Mouse (Mus musculus): ENCODE measurements around the gene Phlpp1. TPM values are rescaled to one million over a fixed set of nuclear protein-coding genes. Genes with fewer than 3 reads are reported as not detected.

The Phlpp1 gene
- polyA plus RNA-seq, 1 experiment from 2014 or later: 1.3 TPM

GRCm38 (mm10) chr1:106159667-106160066 lies 11.9 kb upstream of the Phlpp1 start:
- H3K36me3 ChIP-seq (ENCODE audit: control insufficient read depth, insufficient read depth, low read length): no peaks in the 10 kb centered on the region
- WGBS: 93% methylated on average over 5 of the region's 5 CpGs
- no peak overlapping the region for H3K4me3 ChIP-seq (ENCODE audit: low read depth, low read length)

DNA sequence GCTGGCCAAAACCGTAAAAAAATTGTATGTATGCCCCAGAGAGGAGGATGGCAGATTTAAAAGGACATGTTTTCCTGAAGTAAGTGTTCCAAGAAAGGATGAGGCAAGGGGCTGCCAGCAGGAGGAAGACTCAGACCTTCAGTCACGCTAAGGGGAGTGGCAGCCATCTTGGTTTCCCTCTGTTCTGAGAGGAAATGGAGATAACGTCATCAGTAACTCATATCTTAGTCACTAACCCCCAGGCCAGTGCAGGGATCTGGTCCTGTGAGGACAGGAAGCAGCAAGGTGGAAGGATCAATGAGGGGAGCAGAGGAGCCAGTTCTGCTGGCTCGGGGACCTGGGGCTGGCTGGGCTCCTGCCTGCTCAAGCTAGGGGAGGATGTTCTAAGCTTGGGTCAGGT lies 10.6 kb upstream of the Phlpp1 start:
- ATAC-seq (ENCODE audit: low FRiP score, low TSS enrichment): no peak
- Histone ChIP-seq H3K36me3 (ENCODE audit: control insufficient read depth, insufficient read depth, low read length) (no peaks in the 10 kb centered on the region), H3K4me1 (replicated peaks; ENCODE audit: control insufficient read depth, insufficient read depth) (no peaks in the 10 kb centered on the region), H3K4me3 (ENCODE audit: low read depth, low read length) (no peak overlapping the region), H3K4me2 (replicated peaks; ENCODE audit: low read depth) (no peak overlapping the region), H3K9ac (ENCODE audit: low read length) (no peak overlapping the region), H3K9me3 (ENCODE audit: control insufficient read depth, low read length) (no peaks in the 10 kb centered on the region), H3K27ac (replicated peaks) (no peak overlapping the region), H3K27me3 (ENCODE audit: control insufficient read depth, insufficient read depth, low read length) (no peaks in the 10 kb centered on the region)
- WGBS: 68% methylated on average over 4 of the region's 4 CpGs
- no peak for DNase-seq (ENCODE audit: low spot score)
- TF ChIP-seq EP300 (optimal IDR thresholded peaks at IDR 0.05): no peak
- TF ChIP-seq CTCF (IDR thresholded peaks at IDR 0.05; ENCODE audit: low read depth): no peak

More at GRCm38 (mm10) chr1:106159667-106160066, 11.9 kb upstream of the Phlpp1 start:
- Histone ChIP-seq H3K4me2 (replicated peaks; ENCODE audit: low read depth) (no peak overlapping the region), H3K27ac (replicated peaks) (no peak overlapping the region), H3K27me3 (ENCODE audit: control insufficient read depth, insufficient read depth, low read length) (no peaks in the 10 kb centered on the region), H3K4me1 (replicated peaks; ENCODE audit: control insufficient read depth, insufficient read depth) (no peaks in the 10 kb centered on the region), H3K9me3 (ENCODE audit: control insufficient read depth, low read length) (no peaks in the 10 kb centered on the region), H3K9ac (ENCODE audit: low read length) (no peak overlapping the region)
- DNase-seq (ENCODE audit: low spot score): no peak
- TF ChIP-seq CTCF (IDR thresholded peaks at IDR 0.05; ENCODE audit: low read depth): no peak
- TF ChIP-seq EP300 (optimal IDR thresholded peaks at IDR 0.05): no peak
- no peak for ATAC-seq (ENCODE audit: low FRiP score, low TSS enrichment)

DNA sequence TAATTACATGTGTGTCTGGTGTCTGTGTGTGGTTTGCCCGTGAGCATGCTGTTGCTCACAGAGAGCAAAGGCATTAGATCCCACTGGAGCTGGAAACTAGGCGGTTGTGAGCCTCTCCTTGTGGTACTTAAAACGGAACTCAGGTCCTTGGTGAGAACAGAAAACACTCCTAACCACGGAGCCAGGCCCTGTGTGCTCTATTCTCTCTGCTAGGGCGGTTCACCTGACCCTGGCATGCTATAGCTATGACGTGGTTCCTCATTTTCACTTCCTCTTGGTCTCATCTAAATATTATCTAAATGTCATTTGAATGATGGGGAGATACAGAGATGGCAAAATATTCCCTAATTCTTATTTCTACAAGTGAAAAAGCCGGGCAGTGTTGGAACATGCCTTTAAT lies 9.0 kb upstream of the Phlpp1 start:
- ATAC-seq (ENCODE audit: low FRiP score, low TSS enrichment) (no peak), DNase-seq (ENCODE audit: low spot score) (no peak)
- WGBS: 82% methylated on average over 7 of the region's 7 CpGs
- H3K27me3 ChIP-seq (ENCODE audit: control insufficient read depth, insufficient read depth, low read length): no peaks in the 10 kb centered on the region
- no peak overlapping the region for H3K4me2 ChIP-seq (replicated peaks; ENCODE audit: low read depth)
- H3K4me3 ChIP-seq (ENCODE audit: low read depth, low read length): no peak overlapping the region
- H3K9me3 ChIP-seq (ENCODE audit: control insufficient read depth, low read length): no peaks in the 10 kb centered on the region
- H3K4me1 ChIP-seq (replicated peaks; ENCODE audit: control insufficient read depth, insufficient read depth): no peaks in the 10 kb centered on the region
- H3K9ac ChIP-seq (ENCODE audit: low read length): no peak overlapping the region
- H3K36me3 ChIP-seq (ENCODE audit: control insufficient read depth, insufficient read depth, low read length): no peaks in the 10 kb centered on the region
- no peak overlapping the region for H3K27ac ChIP-seq (replicated peaks)
- TF ChIP-seq CTCF (IDR thresholded peaks at IDR 0.05; ENCODE audit: low read depth) (no peak), EP300 (optimal IDR thresholded peaks at IDR 0.05) (no peak)

DNA sequence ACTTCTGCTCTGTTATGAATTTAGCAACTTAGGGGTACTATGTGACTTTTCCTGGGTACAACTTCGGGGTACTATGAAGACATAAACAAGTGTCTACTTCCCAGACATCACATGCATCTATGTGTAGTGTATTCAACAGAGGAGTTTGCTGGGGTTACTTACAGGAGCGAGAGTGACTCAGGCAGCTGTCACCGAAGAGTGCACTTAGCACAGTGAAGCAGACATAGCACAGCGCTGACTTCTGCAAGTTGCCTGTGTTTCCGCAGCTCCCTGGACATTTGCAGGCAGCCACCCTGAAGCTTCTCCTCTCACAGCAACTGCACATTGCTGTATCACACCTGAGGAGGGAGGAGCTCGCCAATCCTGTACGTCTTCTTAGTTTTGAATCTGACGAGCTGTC lies 8.2 kb upstream of the Phlpp1 start:
- 79% methylated on average over 8 of the region's 8 CpGs for WGBS
- H3K9me3 ChIP-seq (ENCODE audit: control insufficient read depth, low read length): no peaks in the 10 kb centered on the region
- H3K4me1 ChIP-seq (replicated peaks; ENCODE audit: control insufficient read depth, insufficient read depth): no peaks in the 10 kb centered on the region
- no peak for TF ChIP-seq CTCF (IDR thresholded peaks at IDR 0.05; ENCODE audit: low read depth)
- no peak for TF ChIP-seq EP300 (optimal IDR thresholded peaks at IDR 0.05)
- H3K4me2 ChIP-seq (replicated peaks; ENCODE audit: low read depth): no peak overlapping the region
- H3K9ac ChIP-seq (ENCODE audit: low read length): no peak overlapping the region
- no peaks in the 10 kb centered on the region for H3K36me3 ChIP-seq (ENCODE audit: control insufficient read depth, insufficient read depth, low read length)
- no peaks in the 10 kb centered on the region for H3K27me3 ChIP-seq (ENCODE audit: control insufficient read depth, insufficient read depth, low read length)
- ATAC-seq (ENCODE audit: low FRiP score, low TSS enrichment): no peak
- no peak for DNase-seq (ENCODE audit: low spot score)
- H3K27ac ChIP-seq (replicated peaks): no peak overlapping the region
- no peak overlapping the region for H3K4me3 ChIP-seq (ENCODE audit: low read depth, low read length)

DNA sequence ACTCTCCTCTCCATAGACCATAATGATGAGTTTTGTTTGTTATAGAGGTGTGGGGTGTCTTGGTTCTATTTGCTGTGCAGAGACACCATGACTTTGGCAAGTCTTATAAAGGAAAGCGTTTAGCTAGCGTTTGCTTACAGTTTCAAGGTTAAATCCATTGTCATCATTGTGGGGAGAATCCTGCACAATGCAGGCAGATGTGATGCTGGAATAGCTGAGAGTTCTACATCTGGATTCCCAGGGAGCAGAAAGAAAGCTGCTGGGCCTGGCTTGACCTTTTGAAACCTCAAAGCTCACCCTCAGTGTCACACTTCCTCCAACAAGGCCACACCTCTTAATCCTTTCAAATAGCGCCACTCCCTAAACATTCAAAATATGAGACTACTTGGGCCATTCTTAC lies 7.4 kb upstream of the Phlpp1 start:
- Histone ChIP-seq H3K27me3 (ENCODE audit: control insufficient read depth, insufficient read depth, low read length) (no peaks in the 10 kb centered on the region), H3K4me3 (ENCODE audit: low read depth, low read length) (no peak overlapping the region), H3K9ac (ENCODE audit: low read length) (no peak overlapping the region), H3K4me1 (replicated peaks; ENCODE audit: control insufficient read depth, insufficient read depth) (no peaks in the 10 kb centered on the region), H3K27ac (replicated peaks) (no peak overlapping the region), H3K9me3 (ENCODE audit: control insufficient read depth, low read length) (no peaks in the 10 kb centered on the region), H3K36me3 (ENCODE audit: control insufficient read depth, insufficient read depth, low read length) (no peaks in the 10 kb centered on the region), H3K4me2 (replicated peaks; ENCODE audit: low read depth) (no peak overlapping the region)
- no peak for DNase-seq (ENCODE audit: low spot score)
- no peak for TF ChIP-seq EP300 (optimal IDR thresholded peaks at IDR 0.05)
- no peak for TF ChIP-seq CTCF (IDR thresholded peaks at IDR 0.05; ENCODE audit: low read depth)
- no peak for ATAC-seq (ENCODE audit: low FRiP score, low TSS enrichment)
- WGBS: 78% methylated on average over 3 of the region's 3 CpGs

DNA sequence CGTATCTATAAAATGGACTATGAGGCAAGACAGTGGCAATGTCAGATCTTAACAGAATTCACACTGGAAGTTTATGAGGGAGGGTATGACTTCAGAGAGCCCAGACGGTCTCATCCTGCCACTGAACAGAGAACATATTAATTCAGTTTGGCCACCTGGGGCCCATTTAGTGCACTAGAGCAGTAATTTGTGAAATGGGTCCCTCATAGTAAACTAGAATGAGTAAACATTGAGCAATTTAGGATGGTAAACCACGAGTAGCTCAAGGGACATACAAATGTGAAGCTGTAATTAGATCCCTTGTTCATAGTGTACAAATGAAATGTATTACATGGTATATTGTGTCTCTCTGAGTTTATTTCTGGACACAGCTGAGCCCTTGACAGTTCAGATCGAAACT lies 3.6 kb upstream of the Phlpp1 start:
- Histone ChIP-seq H3K27me3 (ENCODE audit: control insufficient read depth, insufficient read depth, low read length) (no peaks in the 10 kb centered on the region), H3K9me3 (ENCODE audit: control insufficient read depth, low read length) (no peaks in the 10 kb centered on the region), H3K27ac (replicated peaks) (no peak overlapping the region), H3K36me3 (ENCODE audit: control insufficient read depth, insufficient read depth, low read length) (no peaks in the 10 kb centered on the region), H3K4me1 (replicated peaks; ENCODE audit: control insufficient read depth, insufficient read depth) (no peaks in the 10 kb centered on the region), H3K4me2 (replicated peaks; ENCODE audit: low read depth) (no peak overlapping the region), H3K9ac (ENCODE audit: low read length) (no peak overlapping the region), H3K4me3 (ENCODE audit: low read depth, low read length) (no peak overlapping the region)
- ATAC-seq (ENCODE audit: low FRiP score, low TSS enrichment) (no peak), DNase-seq (ENCODE audit: low spot score) (no peak)
- TF ChIP-seq CTCF (IDR thresholded peaks at IDR 0.05; ENCODE audit: low read depth) (no peak), EP300 (optimal IDR thresholded peaks at IDR 0.05) (peak; percentile 9)
- WGBS: 38% methylated on average over 4 of the region's 4 CpGs
